Mouse (Mus musculus): ENCODE measurements at regions not wholly inside any gene's neighbourhood (a gene's known extent, or its start where the extent isn't known, plus 50 kb on each side); places are given as distances from the start of the nearest gene placed in this dataset.

DNA sequence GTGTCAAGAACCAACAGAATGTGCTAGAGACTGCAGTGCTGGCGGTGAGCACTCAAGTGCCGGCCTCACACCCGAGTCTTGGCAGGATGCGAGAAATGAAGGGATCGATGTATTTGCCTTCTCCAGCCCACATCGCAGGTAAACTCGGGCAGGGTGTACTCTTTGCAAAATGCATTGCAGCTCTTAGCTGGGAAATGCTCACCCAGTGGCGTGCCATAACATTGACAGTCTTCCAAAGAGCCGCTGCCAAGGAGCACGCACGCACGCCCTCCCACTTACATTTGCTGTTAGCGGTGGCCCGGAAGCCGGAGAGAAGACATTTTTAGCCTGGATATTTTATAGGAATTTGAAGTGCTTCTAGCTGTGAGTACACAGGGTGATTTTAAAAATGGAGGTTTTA is 358.9 kb downstream of the Prdm2 start:
- DNase-seq, result no peak

DNA sequence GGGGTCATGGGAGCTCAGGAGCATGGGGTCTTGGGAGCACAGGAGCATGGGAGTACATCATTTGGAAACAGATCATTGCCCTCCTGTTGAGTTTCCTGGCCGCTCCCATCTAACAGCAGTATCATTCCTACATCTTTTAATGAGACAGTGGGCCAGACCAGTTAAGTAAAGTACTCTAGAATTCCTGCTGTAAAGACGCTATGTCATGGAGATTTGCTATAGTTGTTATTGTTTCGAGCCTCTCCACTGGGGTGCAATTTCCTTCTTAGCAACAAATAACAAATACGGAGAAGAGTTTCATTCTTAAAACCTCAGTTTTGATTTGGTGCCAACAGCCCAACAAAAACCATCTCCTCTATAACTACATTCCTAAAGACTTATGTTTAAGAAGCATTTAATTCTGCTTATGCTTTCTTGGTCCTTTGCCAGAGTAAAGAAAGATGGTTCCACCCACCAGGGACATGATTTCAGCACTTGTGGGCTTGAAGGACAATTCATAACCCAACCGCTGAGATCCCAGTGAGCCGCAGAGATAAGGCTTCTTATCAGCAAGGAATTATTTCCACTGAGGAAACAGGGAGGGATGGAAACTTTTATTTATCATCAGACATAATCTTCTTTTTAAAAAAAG is 367.6 kb downstream of the Prdm2 start:
- DNase-seq, result no peak

DNA sequence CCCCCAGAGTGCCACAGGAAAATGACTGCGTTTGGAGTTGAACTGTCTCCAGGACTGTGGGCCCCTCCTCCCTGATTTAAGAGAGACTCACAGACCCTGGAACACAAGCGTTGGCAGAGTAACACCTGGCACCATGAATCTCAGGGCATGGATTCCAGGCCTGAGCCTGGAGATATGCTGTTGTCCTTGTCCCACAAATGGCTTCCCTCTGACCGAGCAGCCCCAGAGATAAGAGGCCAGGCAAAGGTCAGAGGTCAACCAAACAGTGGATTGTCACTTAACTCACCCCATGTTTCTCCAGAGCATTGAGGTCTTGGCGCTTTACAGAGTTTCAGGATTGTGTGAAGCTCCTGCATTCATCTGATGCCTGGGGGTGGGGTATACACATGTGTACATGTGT is 373.3 kb downstream of the Prdm2 start:
- no peak for DNase-seq

DNA sequence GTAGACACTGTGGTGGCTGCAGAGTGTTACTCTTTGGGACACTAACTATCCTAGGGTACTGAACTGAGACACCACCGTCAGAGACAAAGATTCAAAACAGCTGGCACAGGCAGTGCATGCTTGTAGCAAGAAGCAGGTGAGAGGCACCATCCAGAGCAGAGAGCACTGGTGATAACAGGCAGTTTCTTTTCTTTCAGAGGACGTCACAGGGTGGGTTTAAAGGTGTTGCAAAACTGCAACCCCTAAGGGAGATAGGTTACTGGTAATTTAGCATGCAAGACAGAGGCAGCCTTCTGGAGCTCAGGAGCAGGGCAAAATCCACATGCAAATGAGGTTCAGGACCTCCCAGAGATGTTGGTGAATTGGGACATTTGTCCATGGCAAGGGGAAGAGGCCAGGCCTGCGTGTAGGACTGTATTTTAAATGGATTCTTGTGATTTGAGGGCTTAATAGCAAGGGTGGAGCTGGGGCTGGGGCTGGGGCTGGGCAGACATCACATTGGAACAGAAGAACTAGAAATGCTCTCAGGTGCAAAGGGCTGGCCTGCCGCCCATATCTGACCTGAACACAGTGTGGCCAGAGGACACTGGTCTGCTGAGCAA is 374.3 kb downstream of the Prdm2 start:
- DNase-seq, result peak; percentile 3 to 12

DNA sequence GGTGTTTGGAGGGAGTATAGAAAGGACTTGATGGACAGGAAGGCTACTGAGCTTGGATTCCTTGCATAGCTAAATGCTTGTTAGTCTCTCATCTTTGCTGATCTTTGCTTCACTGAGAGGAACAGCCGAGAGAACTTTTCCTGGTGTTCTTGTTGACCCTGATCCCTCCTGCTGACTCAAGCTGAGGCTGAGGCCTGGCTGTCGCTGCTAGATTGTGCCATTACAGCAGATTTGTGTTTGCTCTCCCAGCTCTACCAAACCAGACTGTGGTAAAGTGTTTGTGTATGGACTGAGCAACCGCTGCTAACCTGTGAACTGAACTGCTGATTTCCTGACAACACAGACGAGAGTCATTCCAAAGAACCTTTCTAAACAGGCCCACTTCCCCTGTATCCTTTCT is 375.2 kb downstream of the Prdm2 start:
- DNase-seq, result no peak

DNA sequence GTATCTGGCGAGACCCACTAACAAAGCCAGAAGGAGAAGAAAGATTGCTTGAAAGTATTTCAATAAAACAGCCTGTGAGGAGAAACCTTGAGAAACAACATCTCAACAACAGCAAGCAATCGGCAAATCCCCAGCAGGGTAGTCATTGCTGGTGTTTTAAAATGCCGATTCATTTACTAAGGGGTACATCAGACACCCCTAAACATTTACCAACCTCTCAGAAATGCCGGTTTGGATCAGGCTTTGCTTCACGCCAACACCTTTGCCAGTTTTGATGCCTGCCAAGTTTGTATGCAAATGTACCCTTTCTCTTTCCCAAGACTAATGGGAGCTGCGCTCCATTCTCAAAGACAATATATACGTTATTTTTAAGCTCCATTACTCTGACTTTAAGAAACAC is 383.1 kb downstream of the Prdm2 start:
- no peak for DNase-seq

DNA sequence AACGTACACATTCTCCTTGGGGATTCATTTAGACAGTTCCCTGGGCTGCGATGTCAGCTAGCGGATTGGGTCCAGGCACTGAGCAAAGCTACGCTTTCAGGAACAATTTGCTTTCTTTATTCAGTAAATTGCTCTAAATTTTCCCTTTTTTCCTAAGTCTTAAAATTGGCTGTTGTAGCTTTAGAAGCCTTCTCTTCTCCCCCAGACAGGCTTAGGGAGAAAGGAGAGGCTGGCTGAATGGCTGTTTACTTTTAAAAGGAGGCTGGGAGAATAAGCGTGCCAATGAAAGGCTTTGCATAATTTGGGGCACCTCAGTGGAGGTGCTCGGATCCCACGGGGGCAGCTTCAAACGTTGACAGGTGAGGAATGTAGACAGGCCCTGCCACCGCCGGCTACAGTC is 383.8 kb downstream of the Prdm2 start:
- DNase-seq, result no peak

DNA sequence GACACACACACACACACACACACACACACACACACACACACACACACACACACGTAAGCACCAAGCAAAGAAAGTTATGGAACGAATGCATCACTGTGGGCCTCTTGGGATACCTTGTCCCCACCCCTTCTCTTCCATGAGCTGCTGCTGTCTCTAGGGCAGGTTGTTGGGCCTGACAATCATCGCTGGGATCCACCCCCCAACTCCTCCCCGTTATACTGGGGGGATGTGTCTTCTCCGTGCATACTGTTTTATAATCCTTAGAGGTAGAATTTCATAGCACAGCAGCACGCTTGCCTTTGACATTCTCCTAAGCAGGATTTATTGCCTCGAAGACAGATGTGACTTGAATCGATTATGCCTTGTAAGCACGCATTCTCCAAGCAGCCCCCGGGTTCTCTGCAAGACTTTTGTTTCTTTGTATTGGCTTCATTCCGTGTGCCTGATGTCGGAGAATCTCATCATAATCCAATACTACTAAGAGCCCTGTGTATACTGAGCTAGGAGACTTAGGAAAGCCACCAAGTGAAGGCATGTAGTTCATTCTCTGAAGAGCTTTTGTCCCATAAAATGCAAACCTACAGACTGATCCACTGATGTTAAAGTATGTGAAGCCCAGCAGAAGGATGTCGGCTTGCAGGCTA is 386.4 kb downstream of the Prdm2 start:
- DNase-seq, result no peak

DNA sequence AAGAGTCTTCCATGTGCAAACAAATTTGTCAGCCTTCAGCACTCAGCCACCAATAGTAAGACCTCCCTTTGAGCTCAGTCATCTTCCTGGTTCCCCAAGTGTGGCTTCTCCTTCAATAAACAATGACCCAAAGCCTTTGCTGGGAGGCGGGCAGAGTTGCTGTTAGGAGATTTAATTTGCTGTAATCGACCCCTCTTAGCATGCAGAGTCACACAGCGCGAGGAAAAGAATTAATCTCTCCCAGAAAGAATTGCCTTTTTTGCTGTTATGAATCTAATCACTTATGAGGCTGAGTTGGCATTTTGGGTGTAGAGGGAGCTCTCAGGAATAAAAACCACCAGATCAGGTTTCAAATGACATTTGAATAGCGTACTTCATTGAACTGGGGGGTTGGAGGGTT is 387.0 kb downstream of the Prdm2 start:
- DNase-seq, result no peak

DNA sequence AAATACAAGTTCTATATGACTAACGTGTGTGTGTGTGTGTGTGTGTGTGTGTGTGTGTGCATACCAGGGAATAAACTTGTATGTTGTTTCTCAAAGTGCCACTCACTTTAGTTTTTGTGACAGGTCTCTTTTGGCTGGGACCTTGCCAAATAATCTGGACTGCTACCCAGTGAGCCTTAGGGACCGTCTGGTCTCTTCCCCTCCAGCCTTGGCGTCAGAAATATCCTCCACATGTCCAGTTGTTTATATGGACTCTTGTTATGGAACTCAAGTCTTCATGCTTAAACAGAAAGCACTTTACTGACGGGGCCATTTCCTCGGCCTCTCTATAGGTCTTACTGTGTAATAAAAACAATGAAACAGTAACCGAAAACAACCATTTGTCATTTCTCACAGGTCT is 394.4 kb downstream of the Prdm2 start:
- no peak for DNase-seq

DNA sequence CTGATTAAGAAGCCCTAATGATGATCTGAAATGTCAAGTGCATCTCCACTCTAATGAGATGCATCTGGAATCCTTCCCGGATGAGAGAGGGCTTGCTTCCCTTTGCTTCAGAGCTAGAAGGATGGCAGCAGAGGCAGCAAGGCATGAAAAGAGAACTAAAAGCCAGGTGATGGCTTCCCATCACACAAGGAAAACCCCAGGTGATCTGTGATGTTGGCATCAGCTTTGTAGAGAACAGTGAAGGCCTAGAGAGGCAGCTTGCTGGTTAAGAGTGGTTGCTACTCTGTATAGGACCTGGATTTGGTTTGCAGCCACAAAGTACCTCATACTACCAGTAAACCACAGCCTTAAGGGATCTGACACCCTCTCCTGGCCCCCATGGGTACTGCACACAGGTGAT is 395.8 kb downstream of the Prdm2 start:
- DNase-seq, result no peak

DNA sequence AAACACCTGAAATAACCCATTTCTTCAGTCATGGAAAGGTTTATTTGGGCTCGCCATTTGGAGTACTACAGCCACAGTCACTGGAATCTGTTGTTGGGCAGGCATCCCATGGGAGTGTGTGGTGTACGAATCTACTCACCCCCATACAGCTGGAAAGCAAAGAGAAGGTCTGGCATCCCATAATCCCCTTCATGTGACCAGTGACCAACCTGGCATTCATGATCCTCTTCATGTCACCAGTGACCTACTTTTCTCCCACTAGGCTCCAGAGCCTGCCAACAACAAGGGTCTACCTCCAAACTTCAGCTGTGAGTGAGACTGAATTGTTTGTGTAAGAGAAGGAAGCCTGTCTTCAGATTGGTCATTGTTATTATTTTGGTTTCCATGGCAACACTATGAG is 409.0 kb downstream of the Prdm2 start:
- DNase-seq, result no peak

DNA sequence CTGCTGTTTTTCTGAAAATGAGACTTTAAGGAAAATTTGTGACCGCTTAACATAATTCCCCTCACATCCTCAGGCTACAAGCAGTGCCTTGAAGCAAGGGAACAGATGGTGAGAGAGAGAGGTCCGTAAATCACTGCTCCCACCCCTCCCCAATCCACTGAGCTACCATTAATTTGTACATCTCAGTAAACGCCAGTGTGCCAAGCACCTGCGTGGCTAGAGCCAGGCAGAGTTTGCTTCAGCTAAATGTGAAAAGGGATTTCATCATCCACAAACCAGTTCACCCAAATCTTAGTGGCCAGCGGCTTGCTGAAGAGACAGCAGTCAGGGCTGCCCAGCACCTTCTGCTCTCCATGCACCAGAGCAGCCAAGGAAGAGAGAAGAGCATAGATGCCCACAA is 413.5 kb downstream of the Prdm2 start:
- DNase-seq, result no peak

DNA sequence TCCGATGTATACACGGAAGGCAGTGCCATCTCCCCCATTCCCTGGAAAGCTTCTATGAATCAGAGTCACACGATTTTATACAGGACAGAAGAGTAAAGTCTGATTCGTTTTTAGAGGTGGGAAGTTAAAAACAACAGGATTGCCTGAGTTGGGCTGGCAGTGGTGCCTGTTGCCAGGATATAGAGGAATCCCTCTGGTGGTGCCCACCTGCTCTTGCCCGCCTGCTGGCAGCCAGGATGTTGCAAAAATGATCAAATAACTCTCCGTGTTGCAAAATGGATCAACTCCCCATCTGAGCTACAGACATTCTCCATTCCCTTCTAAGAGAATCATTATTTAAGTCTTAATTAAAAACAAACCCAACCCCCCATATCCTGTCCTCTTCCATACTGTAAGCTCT is 414.0 kb downstream of the Prdm2 start:
- no peak for DNase-seq

DNA sequence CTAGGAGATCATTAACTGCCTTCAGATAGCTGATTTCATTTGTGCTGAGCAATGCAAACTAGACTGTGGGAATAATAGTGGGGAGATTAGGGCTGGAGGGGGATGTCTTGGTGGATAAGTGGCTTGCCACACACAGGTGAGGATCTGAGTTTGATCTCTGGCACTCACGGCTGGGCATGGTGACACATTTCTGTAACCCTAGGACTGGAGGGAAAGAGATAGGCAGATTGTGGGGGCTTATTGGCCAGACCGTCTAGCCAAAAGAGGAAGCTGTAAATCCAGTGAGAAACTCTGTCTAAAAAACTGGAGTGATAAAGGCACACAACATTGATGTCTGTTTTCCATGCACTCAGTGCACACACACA is 420.2 kb downstream of the Prdm2 start:
- DNase-seq, result no peak

DNA sequence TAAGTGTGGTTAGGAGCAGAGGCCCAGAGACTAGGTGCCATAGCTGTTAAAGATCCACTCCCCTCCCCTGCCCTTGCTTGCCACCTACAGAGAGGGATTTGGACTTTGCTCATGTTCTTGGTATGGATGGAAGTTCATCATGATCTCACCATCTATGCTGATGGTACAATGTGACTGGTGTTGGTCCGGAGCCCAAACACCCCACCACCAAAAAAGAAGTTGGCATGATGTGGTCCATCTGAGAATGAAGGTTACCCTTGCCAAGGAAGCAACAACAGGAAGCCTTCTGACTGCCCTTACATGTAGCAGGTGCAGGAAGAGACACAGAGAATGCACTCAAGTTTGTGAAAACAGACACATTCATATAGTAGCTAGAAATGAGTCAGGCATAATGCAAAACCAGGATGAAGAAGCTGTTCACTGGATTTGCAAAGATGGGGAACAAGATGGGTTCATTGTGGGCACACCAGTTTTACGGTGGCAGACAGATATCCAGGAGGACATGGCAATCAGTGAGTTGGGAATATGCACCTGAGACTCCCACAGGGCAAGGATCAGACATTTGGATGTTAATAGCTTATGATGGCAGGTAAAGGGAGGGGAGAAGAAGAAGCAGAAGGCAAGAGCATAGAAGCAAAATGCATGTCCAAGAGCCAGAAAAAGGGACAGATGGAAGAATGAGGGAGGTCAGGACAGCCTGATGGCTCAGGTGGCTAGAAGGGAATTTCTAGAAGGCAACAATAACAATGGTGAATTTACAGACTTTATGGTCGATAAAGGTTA is 420.8 kb downstream of the Prdm2 start:
- no peak for DNase-seq

DNA sequence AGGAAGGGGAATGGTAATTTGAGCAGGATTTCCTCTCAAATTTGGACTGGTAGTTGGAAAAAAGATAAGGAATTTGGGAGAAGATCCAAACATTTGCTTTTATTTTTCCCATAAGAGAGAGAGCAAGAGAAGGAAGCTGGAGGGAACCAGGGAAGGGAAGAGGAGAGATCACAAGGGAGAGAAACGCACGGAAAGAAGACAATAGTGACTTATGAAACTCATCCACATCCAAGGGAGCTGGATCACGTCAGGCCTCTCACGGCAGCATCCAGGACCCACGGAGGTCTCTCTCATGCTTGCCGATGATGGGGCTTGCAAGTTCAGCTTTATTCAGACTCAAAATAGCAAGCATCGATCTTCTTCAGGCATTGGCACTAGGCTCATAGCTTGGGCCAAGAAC is 423.7 kb downstream of the Prdm2 start:
- DNase-seq, result no peak

DNA sequence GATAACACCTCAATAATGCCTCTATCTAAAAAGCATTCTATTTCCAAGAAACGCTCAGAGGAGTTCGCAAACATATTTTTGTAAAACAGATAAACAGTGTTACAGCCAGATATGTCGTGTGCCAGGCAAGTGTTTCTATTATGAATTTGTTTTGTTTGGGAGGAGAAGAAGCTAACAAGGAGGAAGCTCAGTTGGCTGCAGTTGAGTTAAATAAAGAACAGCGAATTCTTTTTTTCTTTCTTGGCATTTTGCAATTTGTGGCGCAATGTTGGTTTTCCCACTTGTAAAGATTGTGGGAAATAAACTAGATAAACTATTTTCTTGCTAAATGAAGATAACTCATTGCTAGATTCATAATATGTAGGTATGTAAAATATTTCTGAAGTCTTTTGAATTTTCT is 427.4 kb downstream of the Prdm2 start:
- DNase-seq, result no peak

DNA sequence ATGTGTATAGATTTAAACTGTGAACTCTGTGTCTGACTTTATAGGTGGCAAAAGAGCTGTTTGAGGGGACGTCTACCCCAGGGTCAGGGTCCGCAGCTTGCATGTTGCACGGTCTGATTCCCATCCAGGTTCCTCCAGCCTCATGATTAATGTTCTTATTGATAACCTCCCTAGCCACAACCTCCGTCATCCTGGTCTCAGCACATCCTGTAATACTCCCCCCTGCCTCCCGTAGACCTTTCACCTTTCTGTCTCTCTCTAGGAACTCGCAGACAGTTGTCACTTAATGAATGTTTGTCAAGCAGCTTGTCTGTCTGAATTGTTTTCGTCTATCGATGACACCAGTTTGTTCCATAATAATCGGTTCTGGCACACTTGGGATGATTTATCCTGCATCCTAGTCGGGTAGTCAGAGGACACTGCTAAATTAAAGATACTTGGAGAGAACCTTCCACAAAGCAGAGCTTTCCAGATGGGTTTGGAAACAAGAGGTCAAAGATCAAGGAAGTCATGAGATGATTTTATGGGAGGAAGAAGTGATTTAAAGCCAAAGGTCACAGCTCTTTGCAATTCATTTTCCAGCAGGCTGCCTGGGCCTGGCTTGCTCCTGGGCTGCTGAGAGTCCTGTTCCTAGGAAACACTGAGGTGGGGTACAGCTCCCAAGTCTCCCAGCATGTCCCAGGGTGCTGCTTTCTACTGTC is 435.9 kb downstream of the Prdm2 start:
- DNase-seq, result peak; percentile 12 to 39

DNA sequence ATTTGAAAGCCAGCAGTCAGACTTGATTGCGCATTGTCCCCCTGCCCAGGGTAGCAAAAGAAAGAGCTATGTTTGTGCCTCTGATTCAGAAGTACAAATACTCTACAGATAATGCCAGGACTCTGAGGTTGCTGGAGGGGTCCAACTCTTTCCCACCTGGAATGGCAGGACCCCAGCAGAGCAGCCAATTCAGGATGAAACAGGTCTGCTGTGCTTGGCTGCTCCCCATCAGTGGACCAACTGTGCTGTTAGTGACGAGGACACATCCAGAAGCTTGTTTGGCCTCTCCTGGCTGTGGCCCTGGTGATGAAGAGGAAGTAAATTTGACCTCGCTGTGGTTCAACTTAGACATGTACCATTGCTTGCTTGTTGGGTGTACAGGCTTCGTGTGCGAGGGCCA is 437.8 kb downstream of the Prdm2 start:
- DNase-seq, result no peak

DNA sequence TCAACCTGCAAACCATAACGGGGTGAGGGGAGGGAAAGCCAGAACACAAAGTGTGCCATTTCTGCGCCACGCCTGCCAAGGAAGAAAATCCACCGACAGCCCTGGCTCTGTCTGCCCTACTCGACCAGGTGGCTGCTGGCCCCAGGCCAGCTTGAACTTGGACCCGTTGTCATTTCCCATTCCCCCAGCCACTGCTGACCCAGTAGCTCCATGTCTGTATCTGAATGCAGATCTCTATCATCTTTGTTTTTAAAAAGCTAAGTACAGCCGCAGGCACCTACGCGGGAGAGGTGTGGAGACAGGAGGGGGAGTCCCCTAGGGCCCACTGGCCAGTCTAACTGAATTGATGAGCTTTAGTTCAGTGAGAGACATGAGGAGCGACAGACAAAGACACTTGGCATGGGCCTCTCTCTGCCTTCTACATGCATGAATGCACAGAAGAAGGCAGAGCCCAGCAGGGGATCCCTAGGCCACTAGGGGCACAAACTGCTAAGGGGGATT is 439.1 kb downstream of the Prdm2 start:
- DNase-seq, result peak in 1 of 2 experiments; percentile 9

DNA sequence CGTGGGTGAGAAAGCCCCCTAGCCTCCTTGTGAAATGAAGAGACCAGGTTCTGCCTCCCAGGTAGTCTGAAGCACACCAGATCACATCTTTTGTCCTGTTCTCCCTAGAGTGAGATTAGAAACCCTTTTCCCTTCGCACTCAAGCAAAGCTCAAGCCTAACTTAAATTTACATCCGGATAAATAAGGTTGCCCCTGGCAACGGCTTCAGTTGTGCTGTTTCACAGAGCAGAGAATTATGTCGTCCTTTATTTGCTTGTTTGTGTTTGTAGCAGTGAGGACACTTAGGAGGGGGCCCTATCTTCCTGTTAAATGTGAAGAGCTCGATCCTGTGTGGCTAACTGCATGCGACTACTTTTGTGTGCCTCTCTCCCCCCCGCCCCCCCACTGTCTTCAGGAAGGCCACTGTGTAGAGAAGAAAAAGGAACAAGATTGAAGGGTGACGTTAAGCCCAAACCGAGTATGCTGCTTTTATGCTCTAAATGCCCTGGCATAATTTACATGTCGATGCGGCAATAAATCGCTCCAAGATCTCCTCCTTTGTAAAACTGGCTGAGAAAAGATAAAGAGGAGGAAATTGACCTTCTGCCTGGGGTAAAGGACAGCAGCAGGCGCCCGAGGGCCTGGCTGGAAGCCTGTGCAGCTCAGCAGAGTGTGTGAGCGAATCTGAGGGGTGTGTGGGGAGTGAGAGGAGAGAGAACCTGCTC is 439.9 kb downstream of the Prdm2 start:
- peak; percentile 14 to 17 for DNase-seq

Data from kidney, adult 8-10 months (tissue).